Mouse (Mus musculus): ENCODE measurements at regions not wholly inside any gene's neighbourhood (a gene's known extent, or its start where the extent isn't known, plus 50 kb on each side); places are given as distances from the start of the nearest gene placed in this dataset.

GRCm38 (mm10) chr13:35212276-35212675 is 185.4 kb upstream of the Eci2 start:
- no peak for DNase-seq (ENCODE audit: low spot score in 2 of 2)

- no peak for DNase-seq (ENCODE audit: low spot score in 2 of 2)
Measured at GRCm38 (mm10) chr13:35214219-35214618, 187.3 kb upstream of the Eci2 start.

- DNase-seq (ENCODE audit: low spot score in 2 of 2) = peak in 1 of 2 experiments; percentile 18
Measured at GRCm38 (mm10) chr13:35226142-35226829, 199.4 kb upstream of the Eci2 start.

- no peak for DNase-seq (ENCODE audit: low spot score in 2 of 2)
Measured at GRCm38 (mm10) chr13:35226944-35227343, 200.0 kb upstream of the Eci2 start.

- DNase-seq (ENCODE audit: low spot score in 2 of 2) = no peak
Measured at GRCm38 (mm10) chr13:35229601-35230000, 202.7 kb upstream of the Eci2 start.

- no peak for DNase-seq (ENCODE audit: low spot score in 2 of 2)
Measured at GRCm38 (mm10) chr13:35233636-35234035, 206.7 kb upstream of the Eci2 start.

- DNase-seq (ENCODE audit: low spot score in 2 of 2) = peak; percentile 14 to 81
Measured at GRCm38 (mm10) chr13:35241443-35241842, 214.5 kb upstream of the Eci2 start.

GRCm38 (mm10) chr13:35243946-35244345 is 217.1 kb upstream of the Eci2 start:
- DNase-seq (ENCODE audit: low spot score in 2 of 2) = no peak

GRCm38 (mm10) chr13:35257386-35257785 is 230.5 kb upstream of the Eci2 start:
- DNase-seq (ENCODE audit: low spot score in 2 of 2) = no peak

DNA sequence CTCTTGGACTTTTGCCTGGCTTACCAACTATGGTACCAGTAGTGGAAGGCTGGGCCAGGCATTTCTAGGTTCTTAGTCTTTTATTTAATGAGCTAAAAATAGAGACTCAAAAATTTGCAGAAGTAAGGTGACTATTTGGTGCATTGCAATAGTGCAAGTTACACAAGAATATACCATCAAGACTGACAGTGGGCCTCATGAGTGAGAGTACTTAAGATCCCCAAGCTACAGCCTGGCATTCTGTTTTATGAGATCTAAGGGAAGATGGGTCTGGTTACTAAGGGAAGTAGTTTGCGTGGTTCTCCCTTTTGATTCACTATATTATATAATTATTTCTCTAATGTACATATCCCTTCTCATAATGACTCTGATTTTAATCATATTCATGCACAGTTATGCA is 231.8 kb upstream of the Eci2 start:
- DNase-seq (ENCODE audit: low spot score in 2 of 2) = no peak

DNA sequence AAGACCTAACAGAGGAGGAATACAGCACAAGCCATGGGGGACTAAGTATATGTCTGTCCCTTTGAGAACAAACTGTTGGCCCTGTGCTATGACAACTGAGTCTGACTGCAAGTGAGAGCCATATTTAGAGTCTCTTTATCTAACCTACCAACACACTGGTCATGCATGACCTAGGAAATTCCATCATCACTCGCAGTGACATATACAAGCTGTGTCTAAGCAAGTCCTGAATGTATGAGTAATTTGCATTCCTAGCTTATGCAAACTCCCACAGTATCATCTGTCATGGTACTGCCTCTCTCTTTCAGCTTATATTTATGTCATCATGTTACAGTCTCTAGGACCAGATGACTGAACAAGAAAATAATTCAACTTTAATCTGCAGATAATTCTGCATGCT is 257.1 kb upstream of the Eci2 start:
- DNase-seq (ENCODE audit: low spot score in 2 of 2) = peak in 1 of 2 experiments; percentile 18

GRCm38 (mm10) chr13:35302088-35302487 is 275.2 kb upstream of the Eci2 start:
- DNase-seq (ENCODE audit: low spot score in 2 of 2) = no peak

DNA sequence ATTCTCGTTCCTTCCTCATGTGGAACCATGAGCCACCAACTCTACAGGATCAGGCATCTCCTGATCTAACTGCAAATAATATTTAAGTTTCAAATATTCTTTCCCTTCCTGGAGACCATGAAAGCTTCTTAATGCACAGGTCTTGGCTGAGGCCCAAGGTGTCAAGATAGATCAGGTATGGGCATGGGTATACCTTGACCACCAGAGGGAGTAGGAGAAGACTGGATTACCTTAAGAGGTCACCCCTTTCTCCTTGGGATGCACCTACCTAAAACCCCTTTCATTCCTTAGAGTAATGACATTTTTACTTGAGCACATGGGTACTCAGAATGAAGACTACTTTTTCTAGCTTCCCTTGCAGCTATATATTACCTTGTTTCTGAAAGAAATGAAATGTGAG is 289.9 kb upstream of the Eci2 start:
- no peak for DNase-seq (ENCODE audit: low spot score in 2 of 2)

GRCm38 (mm10) chr13:35326682-35327242 is 299.9 kb upstream of the Eci2 start:
- DNase-seq (ENCODE audit: low spot score in 2 of 2) = no peak

- DNase-seq (ENCODE audit: low spot score in 2 of 2) = no peak
Measured at GRCm38 (mm10) chr13:35328320-35328719, 301.4 kb upstream of the Eci2 start.

- no peak for DNase-seq (ENCODE audit: low spot score in 2 of 2)
Measured at GRCm38 (mm10) chr13:35330926-35331325, 304.0 kb upstream of the Eci2 start.

- peak in 1 of 2 experiments; percentile 12 for DNase-seq (ENCODE audit: low spot score in 2 of 2)
Measured at GRCm38 (mm10) chr13:35345507-35346129, 314.0 kb upstream of the Cdyl start.

- DNase-seq (ENCODE audit: low spot score in 2 of 2) = no peak
Measured at GRCm38 (mm10) chr13:35348283-35348682, 311.4 kb upstream of the Cdyl start.

DNA sequence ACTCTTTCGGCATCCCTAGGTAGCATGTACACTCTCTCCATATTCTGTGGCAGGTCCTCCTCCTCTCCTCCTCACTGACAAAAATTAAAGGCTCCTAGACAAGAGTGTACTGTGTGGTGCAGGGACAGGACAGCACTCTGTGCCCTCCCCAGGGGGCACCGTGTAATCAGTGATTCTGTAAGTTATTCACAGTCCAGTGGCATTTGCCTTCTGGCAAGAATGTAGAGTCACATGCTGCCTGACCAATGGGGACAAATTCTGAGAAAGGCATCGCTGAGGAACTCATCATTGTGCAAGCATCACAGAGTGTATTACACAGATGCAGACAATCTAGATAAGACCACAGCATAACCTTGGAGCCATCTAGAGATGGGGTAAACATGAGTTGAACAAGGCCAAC is 300.3 kb upstream of the Cdyl start:
- no peak for DNase-seq (ENCODE audit: low spot score in 2 of 2)

DNA sequence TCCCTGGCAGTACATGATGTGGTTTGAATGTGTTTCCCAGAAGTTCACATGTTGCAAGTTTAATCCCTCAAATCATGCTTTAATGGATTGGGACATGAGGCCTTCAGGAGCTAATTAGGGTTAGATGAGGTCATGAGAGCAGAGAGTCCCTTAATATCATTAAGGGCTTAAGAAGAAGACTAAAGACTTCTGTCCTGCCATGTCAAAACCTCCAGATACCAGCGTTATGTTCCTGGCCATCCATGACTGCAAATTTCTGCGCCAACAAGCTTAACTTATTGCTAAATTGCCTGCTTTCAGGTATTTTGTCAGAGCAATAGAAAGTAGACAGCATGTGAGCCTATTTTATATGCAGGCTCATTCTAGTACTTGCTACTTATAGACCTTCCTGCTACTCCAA is 282.1 kb upstream of the Cdyl start:
- no peak for DNase-seq (ENCODE audit: low spot score in 2 of 2)

GRCm38 (mm10) chr13:35379500-35379899 is 280.1 kb upstream of the Cdyl start:
- no peak for DNase-seq (ENCODE audit: low spot score in 2 of 2)

DNA sequence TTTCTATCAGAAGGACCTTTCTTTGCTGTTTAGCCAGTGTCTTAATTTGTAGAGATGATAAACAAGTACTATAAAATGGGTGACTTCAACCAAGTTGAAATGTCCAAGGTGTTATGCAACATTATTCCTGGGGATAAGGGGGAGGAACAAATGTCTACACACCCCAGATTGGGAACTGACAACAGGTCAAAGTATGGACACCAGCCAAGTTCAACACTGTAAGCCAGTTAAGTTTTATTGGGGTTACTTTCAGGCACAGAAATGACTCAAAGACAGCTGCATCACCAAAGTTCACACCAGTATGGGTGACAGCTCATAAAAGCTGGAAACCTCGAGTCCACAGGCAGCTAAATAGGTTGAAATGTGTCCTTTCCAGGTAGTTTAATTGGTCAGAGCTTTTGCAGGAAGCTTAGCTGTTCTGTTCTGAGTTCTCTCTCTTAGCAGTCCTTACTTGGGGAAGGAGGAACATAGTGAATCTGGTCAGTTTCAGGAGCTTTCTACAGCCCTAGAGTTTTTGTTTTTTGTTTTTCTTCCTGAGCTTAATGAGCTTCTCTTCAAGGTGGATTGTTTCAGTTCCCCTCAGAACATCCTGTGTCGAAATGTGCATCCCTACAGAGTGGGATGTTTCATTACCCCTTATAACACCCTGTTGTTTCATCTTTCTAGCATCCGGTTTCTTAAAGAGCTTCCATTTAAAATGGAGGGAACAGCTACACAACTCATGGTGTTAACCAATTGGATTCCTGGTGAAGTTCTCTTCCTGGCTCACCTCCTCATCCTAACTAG is 279.2 kb upstream of the Cdyl start:
- no peak for DNase-seq (ENCODE audit: low spot score in 2 of 2)
